Mouse (Mus musculus) adipocyte (in vitro differentiated cells): ENCODE data around the gene Hus1.

Experiments used
- DNase-seq: peaks from one replicate; pipeline ENCODE4 v3.0.0-alpha.2; 2016; ENCODE audit warnings: low spot score

The Hus1 gene

DNA sequence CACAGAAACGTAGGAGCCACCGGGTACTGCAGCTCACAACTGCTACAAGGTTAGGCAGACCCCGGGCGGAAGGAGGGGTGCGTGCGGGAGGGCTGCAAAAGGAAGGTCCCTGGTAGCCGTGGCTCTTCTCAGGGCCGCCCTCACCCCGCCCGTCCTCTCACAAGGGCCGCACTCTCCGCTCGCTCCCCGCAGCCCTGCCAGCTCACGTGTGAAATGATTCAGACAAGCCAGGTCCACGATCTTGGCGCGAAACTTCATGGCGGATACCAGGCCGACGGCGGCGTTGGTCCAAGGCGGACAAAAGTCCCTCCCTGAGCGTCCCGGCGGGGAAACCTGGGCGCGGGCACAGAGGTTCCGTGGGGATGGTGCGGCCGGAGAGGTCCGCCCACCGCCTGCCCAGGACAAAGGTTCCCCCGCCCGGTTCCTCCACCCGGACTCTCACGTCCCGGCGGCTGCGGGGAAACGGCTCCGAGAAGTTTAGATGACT is at the start of gene Hus1:
Hus1 (minus strand) TSS at position 339 of the 487 bp plus-strand sequence.
- DNase-seq = peak; percentile 82

DNA sequence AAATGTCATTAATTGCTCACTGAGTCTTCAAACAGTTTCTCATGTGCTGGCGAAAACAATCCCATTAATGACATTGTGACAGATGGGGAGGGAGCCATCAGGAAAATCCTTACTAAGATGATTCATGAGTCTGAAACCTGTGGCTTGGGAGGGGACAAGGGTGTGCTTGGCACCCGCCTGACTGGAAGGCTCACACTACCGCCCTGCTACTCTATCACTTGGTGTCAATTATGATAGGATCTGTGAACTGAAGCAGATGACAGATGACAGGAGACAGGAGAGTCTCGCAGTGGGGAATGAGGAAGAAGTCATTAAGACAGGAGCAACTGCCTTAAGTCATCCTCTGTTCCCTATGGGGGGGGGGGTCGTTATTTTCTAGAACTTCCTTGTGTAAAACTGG is 49.5 kb upstream of the Hus1 start:
- no peak for DNase-seq

DNA sequence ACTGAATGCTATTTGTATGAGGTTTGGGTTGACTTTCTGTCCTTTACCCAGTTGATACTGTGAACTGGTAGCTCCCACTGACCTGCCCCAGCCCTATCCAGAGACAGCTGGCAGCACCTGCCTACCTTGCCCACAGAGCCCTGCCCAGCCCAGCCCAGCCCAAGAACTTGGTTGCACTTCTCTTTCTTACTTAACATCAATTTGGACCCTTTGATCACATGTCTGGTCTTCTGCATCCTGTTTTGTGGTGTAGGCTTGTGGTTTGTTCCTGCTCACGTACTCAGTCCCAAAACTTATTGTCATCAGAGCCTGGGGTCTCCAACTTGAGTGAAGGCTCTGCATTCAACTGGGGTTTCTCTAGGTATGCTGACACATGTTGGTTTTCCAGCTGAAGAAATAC is 49.0 kb upstream of the Hus1 start:
- no peak for DNase-seq

DNA sequence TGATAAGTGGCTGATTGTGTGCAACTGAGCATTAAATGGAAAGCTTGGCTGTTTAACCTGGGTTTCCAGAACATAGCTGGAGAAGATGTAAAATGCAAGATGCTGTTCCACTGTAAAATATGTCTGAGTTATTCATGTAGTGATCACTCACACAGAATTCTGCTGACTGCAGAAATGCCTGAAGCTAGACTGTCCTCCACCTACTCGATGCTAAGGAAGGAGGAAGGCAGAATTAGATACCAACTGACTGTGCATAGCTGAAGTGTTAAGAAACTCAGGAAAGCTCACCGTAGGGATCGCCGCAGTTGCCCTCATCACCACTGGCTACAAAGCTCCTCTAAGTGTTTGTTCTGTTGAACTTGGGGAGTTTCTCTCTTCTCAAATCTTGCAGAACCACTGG is 46.7 kb upstream of the Hus1 start:
- DNase-seq = no peak

DNA sequence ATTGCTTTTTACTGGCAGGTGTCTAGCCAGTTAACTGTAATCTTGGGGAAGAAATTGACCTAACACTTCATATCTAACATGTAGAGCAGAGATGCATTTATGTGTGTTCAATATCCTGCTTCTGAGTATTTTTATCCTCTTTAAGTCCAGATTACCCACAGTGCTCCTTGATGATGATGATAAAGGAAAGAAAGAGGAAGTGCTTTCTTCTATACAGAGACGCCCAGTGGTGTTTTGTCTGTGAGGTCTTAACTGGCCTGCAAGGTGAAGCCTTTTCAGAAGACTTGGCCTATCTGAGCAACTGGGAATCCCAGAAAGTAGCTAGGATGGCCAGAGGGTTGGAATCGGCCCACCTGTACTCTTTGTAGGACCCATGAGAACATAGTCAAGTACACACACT is 45.9 kb upstream of the Hus1 start:
- DNase-seq = no peak

DNA sequence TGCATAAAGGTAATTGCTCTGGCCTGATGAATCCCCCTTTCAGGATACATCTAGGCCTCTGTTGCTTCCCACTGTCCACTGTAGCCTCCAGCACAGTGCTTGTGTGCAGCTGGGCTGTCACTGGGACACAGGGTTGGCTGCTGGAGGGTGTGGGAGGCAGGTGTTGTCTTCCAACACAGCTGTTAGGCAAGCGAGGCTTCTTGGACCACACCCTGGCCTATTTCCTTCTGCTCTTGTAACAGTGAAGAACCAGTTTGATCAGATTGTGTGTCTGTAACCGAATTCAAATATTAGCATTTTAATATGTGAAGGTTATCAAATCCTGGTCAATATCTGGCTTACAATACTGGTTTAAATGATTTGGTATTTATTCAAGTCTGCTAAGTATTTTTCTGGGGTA is 40.9 kb upstream of the Hus1 start:
- no peak for DNase-seq

DNA sequence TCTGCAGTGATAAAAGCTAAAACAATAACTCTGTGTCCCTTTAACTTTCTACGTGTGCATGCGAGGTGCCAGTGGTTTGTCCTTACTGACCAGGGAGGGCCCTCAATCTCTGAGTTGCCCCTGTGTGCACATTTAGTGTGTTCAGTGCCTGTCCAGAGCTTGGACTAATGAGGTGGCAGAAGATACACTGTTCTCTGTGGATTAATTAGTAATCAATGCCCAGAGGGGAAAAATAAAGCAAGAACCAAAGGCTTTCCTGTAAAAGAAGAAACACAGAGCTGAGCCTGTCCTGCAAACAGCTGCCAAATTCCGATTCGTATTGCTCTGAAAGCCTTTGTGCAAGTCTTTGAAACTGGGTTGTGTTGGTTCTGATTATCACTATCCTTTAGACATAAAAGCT is 39.2 kb upstream of the Hus1 start:
- DNase-seq = no peak

DNA sequence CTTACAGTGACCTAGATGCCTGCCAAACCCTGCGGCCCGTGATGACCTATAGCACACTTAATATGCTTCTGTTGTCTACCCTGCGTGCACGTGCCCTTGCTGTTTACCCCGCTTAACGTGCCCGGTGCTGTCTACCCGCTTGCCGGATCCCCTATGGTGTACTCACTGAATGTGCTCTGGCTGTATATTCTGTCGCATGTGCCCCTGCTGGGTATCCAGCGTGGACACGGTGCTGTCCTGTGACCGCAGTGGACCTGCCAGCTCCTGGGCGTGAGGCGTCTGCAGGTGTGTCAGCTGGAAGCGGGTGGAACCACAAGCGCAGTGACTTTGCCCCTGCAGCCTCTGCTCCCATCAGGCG is 37.7 kb upstream of the Hus1 start, which contains the start of gene Sun3:
Sun3 (minus strand) TSS at position 289 of the 358 bp plus-strand sequence.
- no peak for DNase-seq

DNA sequence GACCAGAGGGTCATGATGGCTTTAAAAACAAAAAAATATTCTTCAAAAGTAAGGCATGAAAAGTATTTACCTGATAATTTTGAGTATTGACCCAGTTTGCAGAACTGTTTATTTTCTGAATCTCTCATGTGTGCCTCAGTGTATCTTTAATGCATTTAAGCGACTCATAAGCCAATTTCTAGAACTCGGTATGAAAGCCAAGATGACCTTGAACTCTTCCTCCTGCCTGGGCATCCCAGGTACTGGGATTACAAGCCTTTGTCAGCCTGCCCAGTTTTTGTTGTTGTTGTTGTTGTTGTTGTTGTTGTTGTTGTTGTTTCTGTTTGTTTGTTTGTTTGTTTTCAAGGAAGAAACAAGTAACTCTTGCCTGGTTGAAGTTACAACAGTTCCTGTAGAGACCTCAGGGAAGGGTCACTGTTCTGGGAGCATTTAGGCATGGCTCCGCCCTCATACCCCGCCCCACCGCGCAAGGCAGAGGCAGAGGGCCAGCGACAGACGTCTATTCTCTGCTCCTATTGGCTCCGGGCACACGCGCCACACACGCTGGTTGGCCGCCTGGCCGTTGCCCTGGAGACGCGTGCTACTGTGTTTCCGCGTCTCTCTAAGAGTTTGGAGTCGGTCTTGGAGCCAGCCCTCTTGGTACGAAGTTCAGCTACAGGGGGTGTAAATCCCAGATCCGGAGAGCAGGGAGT is 37.2 kb upstream of the Hus1 start, which contains the start of gene Gm11992:
Gm11992 (plus strand) TSS at position 584 of the 692 bp plus-strand sequence.
- peak; percentile 76 for DNase-seq

DNA sequence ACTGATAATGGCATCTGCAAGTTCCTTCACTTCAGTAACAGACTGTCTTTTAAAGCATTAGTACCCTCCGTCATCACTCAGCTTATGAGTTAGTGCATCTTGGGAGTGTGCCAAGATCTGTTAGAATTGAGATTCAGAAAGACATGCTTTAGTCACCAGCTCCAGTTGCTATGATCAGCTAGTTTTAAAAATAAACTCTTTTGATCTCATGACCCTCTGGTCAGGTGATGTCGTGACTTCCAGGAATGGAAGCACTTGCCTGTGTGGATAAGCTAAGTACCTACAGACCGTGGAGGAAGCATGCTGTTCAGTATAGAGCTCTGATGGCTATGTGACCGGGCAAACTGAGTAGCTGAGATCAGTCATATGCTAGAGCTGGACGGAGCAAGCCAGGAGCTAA is 36.1 kb upstream of the Hus1 start:
- DNase-seq = no peak

DNA sequence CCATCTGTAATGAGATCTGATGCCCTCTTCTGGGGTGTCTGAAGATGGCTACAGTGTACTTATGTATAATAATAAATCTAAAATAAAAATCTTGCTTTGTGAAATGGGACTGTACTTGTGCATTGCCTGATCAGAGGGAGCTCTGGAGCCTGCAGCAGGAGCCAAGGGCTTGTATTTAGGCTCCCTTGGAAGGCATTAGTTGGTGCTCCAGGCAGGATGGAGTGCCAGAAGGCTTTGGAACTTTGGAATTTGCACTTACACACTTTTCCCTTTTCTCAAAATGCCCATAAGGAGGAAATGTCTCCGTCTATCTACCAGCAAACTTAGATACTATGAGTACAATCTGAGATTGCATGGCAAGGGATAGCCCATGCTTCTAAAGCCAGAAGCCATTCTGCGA is 35.6 kb upstream of the Hus1 start:
- DNase-seq = no peak

DNA sequence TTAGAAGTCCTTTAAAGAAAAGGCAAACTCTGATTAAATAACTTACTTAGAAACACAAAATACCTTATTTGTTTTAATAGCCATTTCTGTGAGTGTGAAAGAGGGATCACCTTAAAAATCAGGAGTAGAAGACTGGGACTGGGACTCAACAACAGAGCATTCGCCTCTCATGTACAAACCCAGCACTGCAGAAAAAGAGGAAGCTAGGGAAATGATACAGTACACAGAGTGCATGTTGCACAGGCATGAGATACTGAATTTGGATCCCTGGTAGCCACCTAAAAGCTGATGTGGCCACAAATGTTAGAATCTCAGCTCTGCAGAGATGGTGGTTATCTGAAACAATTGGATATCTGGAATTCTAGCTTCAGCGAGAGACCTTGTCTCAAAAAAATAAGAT is 20.5 kb upstream of the Hus1 start:
- DNase-seq = no peak

DNA sequence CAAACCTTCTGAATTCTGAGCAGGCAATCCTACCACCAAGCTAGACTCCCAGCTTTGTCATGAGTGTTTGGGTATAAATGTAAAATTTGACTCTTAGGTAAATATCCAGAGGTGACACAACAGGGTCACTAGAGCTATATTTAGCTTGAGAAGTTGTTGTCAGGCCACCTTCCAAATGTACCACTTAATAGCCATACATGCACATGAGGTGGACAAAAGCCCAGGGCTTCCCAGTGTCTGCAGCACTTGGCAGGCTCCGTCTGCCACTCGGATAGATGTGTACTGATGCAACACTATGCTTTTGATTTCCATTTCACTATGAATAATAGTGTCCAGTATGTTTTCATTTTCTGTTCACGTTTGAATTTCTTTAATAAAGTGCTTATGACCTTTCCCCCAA is 14.2 kb upstream of the Hus1 start:
- DNase-seq = peak; percentile 30

DNA sequence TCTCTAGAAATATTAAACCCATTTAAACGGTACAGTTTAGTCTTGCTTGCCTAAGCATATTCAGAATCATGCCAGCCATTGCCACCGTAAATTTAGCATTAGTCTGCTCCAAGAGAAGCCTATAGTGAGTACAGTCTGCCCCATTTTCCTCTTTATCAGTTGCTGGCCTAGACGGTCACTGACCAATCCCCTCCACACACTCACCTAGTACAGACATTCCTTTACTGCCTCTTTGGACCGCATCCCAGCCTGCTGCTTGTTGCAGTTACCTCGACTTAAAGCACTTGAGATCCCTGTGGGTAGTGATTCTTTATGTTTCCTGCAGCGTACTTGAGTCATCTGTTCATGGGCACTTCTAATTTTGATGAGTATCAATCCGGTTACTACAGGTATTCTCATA is 13.8 kb upstream of the Hus1 start:
- no peak for DNase-seq

DNA sequence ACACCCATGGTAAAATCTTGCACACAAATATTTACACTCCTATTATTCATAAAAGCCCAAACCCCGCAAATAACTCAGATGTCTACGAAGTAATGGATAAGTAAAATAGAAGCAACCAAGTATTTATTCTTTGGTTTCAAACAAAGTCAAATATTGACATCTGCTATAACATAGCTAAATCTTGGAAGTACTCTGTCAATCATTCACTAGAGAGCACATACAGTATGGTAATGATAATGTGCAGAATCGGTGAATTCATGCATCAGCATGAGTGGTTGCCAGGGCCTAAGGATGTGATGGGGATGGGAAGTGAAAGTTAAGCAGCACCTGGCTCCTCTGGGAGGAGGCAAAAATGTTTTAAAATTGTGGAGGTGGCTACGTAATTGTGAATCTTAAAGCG is 9.2 kb upstream of the Hus1 start:
- DNase-seq = no peak

DNA sequence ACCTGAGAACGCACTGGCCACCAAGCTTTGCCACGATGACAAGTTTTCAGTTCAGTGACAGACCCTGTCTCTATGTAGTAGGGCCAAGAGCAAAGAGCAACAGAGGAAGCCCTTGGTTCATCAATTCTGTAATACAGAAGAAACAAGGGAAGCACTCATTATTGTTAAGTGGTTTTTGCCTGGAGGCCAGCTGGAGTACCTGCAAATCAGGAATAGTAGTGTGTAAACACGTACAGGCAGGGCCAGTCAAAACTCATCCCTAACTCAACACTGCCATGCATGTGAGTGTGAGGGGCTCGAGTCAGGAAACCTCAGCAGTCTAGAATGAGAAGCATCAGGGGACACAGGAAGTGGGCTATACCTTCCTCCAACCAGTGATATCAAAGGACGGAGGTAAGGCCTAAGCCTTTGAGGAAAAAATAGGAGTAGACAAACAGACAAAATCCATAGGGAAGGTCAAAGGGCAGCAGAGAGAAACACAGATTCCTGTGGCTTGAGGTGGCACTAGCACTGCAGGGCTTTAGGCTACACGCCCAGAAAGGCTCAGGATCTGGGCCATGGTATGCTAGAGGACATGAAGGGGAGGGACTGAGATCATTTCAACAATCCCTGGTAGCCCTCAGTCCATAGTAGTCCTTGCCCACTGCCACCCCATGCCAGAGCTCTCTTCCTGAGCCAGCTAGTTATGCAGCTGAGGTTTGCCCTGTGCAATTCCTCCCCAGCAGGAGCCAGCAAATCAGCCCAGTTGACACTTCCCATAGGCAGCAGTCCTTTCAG is 7.7 kb upstream of the Hus1 start:
- DNase-seq = no peak

DNA sequence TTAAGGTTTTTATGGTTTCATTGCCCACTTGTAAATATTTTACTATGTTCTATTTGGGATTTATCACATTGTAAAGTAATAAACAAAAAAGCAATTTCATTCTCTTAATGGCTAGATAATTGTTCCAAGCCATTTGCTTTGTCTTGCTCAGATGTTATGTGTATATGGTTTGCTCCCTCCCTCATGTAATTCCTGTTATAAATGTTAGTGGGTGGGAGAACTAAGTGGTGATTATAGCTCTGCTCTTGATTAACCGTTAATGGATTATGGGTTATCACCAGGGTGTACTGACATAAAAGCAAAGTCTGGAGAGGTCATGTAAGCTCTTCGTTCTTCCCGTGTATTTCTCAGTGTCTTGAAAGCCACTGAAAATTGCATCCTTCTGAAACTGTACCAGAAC is 3.7 kb upstream of the Hus1 start:
- no peak for DNase-seq

DNA sequence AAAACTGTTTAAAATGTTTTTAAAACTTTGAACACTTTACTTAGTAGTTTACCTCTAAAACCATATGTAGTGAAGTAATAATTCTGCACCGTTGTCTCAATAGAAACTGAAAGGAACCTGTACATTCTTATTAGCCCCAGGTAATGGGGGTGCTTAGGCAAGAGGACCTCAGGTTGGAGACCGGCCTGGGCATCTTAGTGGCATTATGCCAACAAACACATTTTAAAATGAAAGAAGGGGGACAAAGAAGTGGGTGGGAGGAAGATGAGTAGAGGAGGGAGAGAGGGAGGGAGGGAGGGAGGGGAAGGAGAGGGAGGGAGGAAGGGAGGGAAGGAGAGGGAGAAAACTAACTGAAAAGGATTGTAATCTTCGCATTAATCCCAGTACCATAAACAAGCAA is 357 bp upstream of the Hus1 start:
- no peak for DNase-seq

DNA sequence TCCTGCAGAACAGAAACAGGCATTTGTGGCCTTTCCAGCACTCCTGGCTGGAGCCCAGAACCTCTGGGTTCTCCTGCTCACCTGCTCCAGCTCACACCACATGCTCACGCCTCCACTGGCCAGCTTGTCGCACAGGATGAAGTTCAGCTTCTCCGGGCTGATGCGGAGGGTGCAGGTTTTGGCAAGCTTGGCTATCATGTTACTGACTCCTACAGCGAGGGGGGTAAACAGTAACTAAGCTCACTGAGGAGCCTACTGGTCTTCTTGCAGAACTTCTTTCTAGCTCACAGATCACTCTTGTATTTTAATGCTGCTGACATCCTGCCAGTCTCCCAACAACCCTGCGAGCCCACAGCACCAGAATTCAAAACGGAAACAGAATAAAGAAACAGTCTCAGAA is 575 bp downstream of the Hus1 start:
- peak; percentile 45 for DNase-seq

DNA sequence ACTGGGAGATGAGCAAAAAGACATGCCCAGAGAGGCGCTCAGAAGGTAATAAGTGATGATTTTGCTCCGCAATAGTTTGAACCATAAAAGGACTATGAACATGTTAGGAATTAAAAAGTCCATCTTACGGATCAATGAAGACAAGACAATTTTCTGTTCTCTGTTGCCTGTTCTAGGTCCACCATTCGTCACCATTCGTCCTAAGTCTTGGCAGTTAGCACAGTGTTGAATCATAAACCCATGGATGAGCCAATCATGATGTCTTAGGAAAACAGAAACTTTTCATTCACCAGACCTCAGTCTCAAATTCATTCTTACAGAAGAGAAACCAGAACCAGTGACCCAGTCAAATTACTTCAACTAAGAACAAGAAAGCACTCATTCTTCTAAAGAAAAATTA is 2.2 kb downstream of the Hus1 start:
- no peak for DNase-seq

DNA sequence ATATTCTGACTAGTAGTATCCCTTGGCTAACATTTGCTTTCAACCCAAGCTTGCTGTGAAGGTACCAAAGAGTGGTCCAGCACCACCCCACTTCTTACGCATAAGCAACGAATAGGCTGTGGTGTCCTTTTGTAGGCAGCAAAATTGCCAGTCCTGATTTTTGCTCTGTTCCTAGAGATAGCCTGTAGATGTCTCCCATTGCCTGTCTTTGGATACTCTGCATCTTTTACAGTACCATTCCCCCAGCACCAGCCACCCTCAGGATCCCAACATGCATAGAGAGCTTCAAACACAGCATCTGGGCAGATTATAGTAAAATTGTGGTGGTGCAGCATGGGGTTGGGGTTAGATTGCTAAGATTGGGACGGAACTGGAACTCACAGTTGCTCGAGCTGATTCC is 22.9 kb downstream of the Hus1 start:
- DNase-seq = no peak

DNA sequence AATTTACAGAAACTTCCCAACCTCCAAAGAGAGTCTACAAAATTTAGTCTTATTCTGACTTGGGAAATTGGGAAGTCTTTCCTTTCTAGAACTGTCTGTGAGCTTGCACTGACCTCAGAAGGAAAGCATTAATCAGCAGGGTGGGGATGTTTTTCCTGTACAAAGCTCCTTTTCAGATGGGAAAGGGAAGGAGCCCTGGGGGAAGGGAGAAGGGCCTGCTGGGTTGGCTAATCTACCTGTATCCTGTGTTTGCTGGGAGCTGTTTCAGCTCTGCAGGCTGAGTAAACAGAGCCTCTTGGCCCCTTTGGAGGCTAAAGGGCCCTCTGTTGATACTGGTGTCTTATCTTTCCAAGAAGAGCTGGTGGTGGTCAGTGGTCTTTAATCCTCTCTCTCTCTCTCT is 24.9 kb downstream of the Hus1 start:
- DNase-seq = no peak

DNA sequence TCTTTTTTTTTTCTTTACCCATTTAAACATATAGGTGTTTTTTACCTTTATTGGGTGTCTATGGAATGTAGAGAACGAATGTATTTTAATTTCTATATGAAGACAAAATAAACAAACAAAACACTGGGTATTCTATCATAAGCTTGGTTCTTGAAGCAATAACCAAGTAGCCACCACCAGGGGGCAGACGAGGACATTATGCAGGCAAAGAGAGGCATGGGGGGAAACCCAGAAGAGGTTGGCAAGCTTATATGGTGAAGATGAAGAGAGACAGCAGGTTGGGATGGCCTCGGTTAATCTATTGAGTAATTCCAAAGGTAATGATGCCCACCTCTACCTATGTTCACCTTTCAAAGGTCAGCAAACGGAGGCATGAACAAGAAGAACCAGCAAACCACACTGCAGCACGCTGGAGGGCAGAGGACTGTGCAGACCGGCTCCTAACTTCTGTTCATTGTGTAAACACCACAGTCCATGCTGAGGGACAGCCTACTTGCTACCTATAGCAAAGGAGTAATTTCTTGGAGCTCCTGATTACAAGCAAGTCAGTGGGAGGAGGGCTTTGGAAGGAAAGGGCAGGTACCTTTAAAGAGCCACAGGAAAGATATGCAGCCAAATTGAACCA is 27.6 kb downstream of the Hus1 start:
- peak; percentile 68 for DNase-seq
